Mouse (Mus musculus) heart, embryonic 15.5 days (tissue): Measurements from ENCODE around the gene Pde4b. TPM values are rescaled to one million over a fixed set of nuclear protein-coding genes. Genes with fewer than 3 reads are reported as not detected.
"Not testable (repeated sequence)": the region's sequence is repeated elsewhere in the genome, so short reads cannot be mapped to it uniquely, and the experiment has no call there.

Experiments
- ATAC-seq: fragments of 200-750 bp; cut with Nextera tagmentation; replicated peaks from 2 replicates; pipeline ENCODE4 v1.8.0; 2017; ENCODE audit warnings: low read depth, moderate TSS enrichment; ENCODE audit not compliant: insufficient number of reproducible peaks, insufficient read depth, low FRiP score
- H3K27ac ChIP-seq: fragments of 300-500 bp; sonication (generic); 2 replicates; pipeline ENCODE4 v1.5.1; 2015; ENCODE audit warnings: mild to moderate bottlenecking, inconsistent platforms
- H3K27me3 ChIP-seq: fragments of 300-500 bp; sonication (generic); 2 replicates; pipeline ENCODE4 v1.6.1; 2015; ENCODE audit warnings: inconsistent platforms
- H3K36me3 ChIP-seq: fragments of 300-500 bp; sonication (generic); 2 replicates; pipeline ENCODE4 v1.6.1; 2015; ENCODE audit warnings: mild to moderate bottlenecking, inconsistent platforms
- H3K4me1 ChIP-seq: fragments of 300-500 bp; sonication (generic); replicated peaks from 2 replicates; pipeline ENCODE4 v1.6.1; 2015; ENCODE audit warnings: inconsistent platforms
- H3K4me2 ChIP-seq: fragments of 300-500 bp; sonication (generic); 2 replicates; pipeline ENCODE4 v1.6.1; 2015; ENCODE audit warnings: inconsistent platforms, mild to moderate bottlenecking, moderate library complexity
- H3K4me3 ChIP-seq: fragments of 300-500 bp; sonication (generic); 2 replicates; pipeline ENCODE4 v1.5.1; 2015; ENCODE audit warnings: mild to moderate bottlenecking, inconsistent platforms
- H3K9ac ChIP-seq: fragments of 300-500 bp; sonication (generic); 2 replicates; pipeline ENCODE4 v1.6.1; 2015; ENCODE audit warnings: mild to moderate bottlenecking, inconsistent platforms
- H3K9me3 ChIP-seq: fragments of 300-500 bp; sonication (generic); replicated peaks from 2 replicates; pipeline ENCODE4 v1.6.1; 2016; ENCODE audit warnings: inconsistent platforms
- WGBS: fragments of 180-500 bp; shearing (Covaris S2); methylation state at CpG from one replicate; pipeline ENCODE4 v1.1.7; 2015; ENCODE audit warnings: mixed read lengths; 5-methylcytosine and 5-hydroxymethylcytosine counted together
- polyA plus RNA-seq: library from polyadenylated mRNA; unstranded; fragments of >200 nt; fragmentation: Nextera tagmentation; extraction: Ambion mirVana; gene quantifications from 2 replicates; pipeline ENCODE4 v1.2.1, GENCODE M21; 2015

The Pde4b gene
- 24.6 and 27.4 TPM in 2 replicates for polyA plus RNA-seq

DNA sequence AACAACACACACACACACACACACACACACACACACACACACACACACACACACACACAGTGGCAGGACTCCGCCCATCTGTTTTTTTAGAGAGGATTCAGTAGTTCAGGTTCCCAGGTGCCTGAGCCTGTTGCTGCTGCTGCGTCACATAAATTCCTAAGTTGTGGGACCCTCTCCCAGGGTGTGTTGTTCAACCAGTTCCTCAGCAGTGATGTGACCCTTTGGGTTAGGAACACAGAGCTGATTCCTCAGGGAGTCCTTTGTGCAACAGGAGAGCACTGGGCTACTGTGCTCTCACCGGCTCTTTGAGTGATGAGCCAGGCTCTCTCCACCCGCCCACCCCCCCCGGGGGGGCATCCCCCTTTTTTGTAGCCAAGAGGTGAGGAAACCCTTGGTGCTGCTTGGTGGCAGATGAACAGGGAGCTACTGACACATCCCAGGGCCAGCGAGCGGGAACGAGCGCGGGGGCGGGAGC is at the start of gene Pde4b:
Gene Pde4b (plus strand): TSS at position 453 of the 475 bp plus-strand sequence.
- H3K27me3 ChIP-seq: peaks cover 34% of the 10 kb centered on the region
- no peaks in the 10 kb centered on the region for H3K36me3 ChIP-seq
- 10% methylated on average over 11 of the region's 11 CpGs for WGBS
- no peak within 1 kb of the TSS for H3K27ac ChIP-seq
- H3K4me1 ChIP-seq: peaks cover 14% of the 10 kb centered on the region
- peak within 1 kb of the TSS; percentile 60 for H3K4me3 ChIP-seq
- H3K9ac ChIP-seq: peak within 1 kb of the TSS; percentile 58
- H3K9me3 ChIP-seq: no peaks in the 10 kb centered on the region
- peak within 1 kb of the TSS; percentile 98 for H3K4me2 ChIP-seq
- ATAC-seq: no peak

DNA sequence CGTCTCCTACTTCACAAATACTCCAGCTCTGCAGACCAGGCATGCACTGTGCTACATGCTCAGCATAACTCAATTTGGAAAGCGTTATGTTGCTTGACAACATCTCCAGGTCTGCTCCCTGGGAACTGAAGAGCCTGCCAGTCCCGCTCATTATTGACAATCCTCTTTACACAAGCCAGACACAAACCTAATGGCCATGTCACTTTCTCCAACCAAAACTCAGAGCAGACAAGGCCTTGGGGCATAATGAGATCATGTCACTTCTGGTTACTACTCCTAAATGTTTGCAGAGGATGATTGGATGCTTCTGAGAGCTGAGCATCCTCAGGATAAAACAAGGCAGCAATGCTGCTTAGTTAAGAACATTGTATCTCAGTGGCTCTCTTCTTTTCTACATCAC is 47.2 kb upstream of the Pde4b start:
- no peak overlapping the region for H3K4me2 ChIP-seq
- no peak overlapping the region for H3K4me3 ChIP-seq
- no peaks in the 10 kb centered on the region for H3K9me3 ChIP-seq
- no peaks in the 10 kb centered on the region for H3K27me3 ChIP-seq
- no peak overlapping the region for H3K9ac ChIP-seq
- no peak overlapping the region for H3K27ac ChIP-seq
- WGBS: 53% methylated on average over 3 of the region's 3 CpGs
- H3K4me1 ChIP-seq: no peaks in the 10 kb centered on the region
- H3K36me3 ChIP-seq: no peaks in the 10 kb centered on the region
- no peak; the same call in 1 of the 2 replicates for ATAC-seq

DNA sequence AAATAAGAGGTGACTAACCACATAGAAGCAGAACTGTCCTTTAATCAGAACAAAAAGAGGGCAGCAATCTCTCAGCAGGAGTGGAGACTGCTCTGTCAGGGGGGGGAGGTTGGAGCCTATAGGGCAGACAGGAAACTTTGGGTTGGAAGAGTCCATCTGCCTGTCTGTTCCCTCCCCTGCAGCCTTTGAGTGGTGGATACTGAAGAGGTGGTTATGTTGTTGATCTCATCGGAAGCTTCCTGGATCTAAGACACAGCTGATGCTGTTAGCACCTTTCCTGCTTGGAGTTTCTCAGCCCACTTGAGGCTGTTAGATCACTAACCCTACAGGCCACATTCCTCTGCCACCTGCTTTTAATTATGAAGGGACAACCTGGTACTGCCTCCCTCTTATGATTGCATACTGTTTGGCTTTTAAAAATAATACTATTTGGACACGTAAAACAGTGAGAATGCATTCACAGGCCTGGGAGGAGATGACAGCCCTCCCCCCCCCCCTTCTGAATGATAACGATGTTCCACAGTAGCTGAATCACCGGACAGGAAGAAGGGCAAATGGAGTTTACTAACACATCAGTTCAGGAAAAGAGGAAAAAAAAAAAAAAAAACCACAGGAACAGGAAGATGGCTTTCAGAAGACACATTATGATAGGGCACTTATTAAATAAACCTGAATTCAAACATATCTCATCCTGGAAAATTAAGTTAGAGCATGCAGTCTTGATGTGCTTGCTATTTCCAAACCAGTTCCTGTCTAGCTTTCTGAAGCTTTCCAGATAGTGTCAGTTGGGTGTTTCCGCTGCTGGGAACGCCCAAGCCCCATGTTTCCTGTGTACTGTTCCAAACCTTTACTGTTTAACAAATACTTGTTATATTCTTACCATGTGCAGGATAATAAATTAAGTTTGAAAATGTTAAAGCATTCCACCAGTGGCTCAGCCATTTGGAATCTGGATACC is 41.9 kb upstream of the Pde4b start:
- Histone ChIP-seq H3K9ac (no peak overlapping the region), H3K4me2 (no peak overlapping the region), H3K27me3 (no peaks in the 10 kb centered on the region), H3K36me3 (no peaks in the 10 kb centered on the region), H3K27ac (peak overlapping the region; percentile 36; the same call in 1 of the 2 replicates), H3K4me1 (no peaks in the 10 kb centered on the region), H3K9me3 (no peaks in the 10 kb centered on the region), H3K4me3 (no peak overlapping the region)
- WGBS: 33% methylated on average over 6 of the region's 6 CpGs
- ATAC-seq: peak; percentile 50; the same call in 1 of the 2 replicates

- not testable (repeated sequence) for H3K9me3 ChIP-seq, H3K9ac ChIP-seq, H3K4me1 ChIP-seq, H3K4me3 ChIP-seq, H3K27ac ChIP-seq, H3K27me3 ChIP-seq, H3K36me3 ChIP-seq, H3K4me2 ChIP-seq, ATAC-seq
- 93% methylated on average over 14 of the region's 14 CpGs for WGBS
These were observed 38.0 kb upstream of the Pde4b start for GRCm38 (mm10) chr4:102049368-102049767.

DNA sequence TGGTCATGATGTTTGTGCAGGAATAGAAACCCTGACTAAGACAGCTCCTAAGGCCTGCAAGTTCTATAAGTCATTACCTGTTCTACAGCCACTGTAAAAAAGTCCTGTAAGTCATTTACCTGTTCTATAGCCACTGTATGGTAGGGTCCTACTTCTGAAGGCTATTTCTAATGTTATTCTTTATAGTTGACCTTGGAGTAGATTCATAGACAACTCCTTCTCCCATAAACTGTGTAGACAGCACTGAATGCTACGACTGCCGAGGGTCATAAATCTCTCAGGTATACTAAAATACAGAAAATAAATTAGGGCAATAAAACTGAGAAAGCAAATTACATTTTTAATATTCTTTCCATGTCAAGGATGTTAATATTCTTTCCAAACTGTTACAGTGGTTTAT is 26.0 kb upstream of the Pde4b start:
- no peaks in the 10 kb centered on the region for H3K36me3 ChIP-seq
- H3K27ac ChIP-seq: no peak overlapping the region
- no peaks in the 10 kb centered on the region for H3K27me3 ChIP-seq
- H3K4me1 ChIP-seq: no peaks in the 10 kb centered on the region
- WGBS: 79% methylated on average over 2 of the region's 2 CpGs
- no peak for ATAC-seq
- H3K4me2 ChIP-seq: no peak overlapping the region
- no peak overlapping the region for H3K9ac ChIP-seq
- no peak overlapping the region for H3K4me3 ChIP-seq
- H3K9me3 ChIP-seq: no peaks in the 10 kb centered on the region

GRCm38 (mm10) chr4:102069314-102069713 is 18.0 kb upstream of the Pde4b start:
- Histone ChIP-seq H3K4me1 (no peaks in the 10 kb centered on the region), H3K27me3 (no peaks in the 10 kb centered on the region)
- WGBS: 89% methylated on average over 2 of the region's 2 CpGs

DNA sequence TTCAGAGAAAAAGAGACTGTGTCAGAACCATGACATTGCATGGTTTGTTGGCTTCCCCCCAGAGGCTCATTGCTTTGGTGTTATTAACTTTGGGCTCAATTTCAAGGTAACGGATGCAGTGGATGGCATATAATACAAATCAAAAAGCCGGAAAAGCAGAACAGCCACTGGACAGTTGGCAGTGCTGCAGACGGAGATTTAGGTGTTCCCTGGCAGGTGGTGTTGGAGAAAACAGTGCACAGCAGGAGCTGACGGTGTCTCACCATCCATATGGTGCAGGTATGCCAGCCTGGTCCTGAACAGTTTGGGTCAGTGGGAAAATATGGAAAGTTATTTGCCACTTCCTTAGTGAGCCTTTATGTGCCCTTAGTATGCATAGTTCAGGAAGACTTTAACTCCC is 1.0 kb upstream of the Pde4b start:
- H3K4me2 ChIP-seq: no peak overlapping the region
- peaks cover 14% of the 10 kb centered on the region for H3K4me1 ChIP-seq
- no peak overlapping the region for H3K9ac ChIP-seq
- H3K27ac ChIP-seq: no peak overlapping the region
- H3K36me3 ChIP-seq: no peaks in the 10 kb centered on the region
- WGBS: 80% methylated on average over 4 of the region's 4 CpGs
- H3K9me3 ChIP-seq: no peaks in the 10 kb centered on the region
- H3K4me3 ChIP-seq: no peak overlapping the region
- no peak for ATAC-seq
- peaks cover 34% of the 10 kb centered on the region for H3K27me3 ChIP-seq

More at GRCm38 (mm10) chr4:102069314-102069713, 18.0 kb upstream of the Pde4b start:
- Histone ChIP-seq H3K36me3 (no peaks in the 10 kb centered on the region), H3K9ac (no peak overlapping the region), H3K27ac (no peak overlapping the region), H3K4me2 (no peak overlapping the region), H3K4me3 (no peak overlapping the region), H3K9me3 (no peaks in the 10 kb centered on the region)
- ATAC-seq: no peak

DNA sequence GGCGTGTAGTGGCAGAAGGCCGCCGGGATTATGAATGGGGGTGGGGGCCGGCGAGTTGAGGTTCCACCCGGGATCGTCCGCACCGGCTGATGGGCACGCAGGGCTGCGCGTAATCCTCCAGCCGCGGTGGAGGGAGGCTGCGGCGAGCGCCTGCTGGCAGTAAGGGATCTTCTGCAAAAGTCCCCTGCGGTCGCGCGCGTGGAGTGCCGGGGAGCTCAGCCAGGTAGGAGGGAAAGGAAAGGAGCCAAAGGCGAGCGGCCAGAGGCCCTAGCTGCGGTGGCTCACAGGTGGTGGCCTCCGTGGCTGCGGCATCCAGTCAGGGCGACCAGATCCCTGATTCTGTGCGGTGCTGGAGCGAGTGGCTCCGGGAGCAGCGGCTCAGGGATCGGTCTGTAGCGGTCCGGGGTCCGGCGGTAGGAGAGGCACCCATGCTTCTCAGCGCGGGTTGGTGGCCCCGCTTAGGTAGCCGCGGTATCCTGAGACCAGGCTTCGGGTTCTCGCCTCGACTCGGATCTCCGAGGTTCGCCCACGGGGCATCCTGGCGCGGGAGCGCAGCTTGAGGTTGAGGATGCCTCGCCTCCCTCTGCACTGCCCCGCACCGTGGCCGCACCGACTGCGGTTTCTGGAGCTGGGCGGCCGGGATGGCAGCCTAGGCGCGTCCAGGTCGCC is 357 bp downstream of the Pde4b start:
- no peak; the same call in 1 of the 2 replicates for ATAC-seq
- Histone ChIP-seq H3K9me3 (no peaks in the 10 kb centered on the region), H3K4me2 (peak overlapping the region; percentile 98), H3K4me1 (peaks cover 14% of the 10 kb centered on the region), H3K4me3 (peak overlapping the region; percentile 60), H3K9ac (peak overlapping the region; percentile 58), H3K27me3 (peaks cover 34% of the 10 kb centered on the region), H3K27ac (no peak overlapping the region), H3K36me3 (no peaks in the 10 kb centered on the region)
- under 1% methylated on average over 64 of the region's 64 CpGs for WGBS

- Histone ChIP-seq H3K4me2 (peak overlapping the region; percentile 98), H3K4me3 (peak overlapping the region; percentile 60), H3K4me1 (peaks cover 14% of the 10 kb centered on the region), H3K27ac (no peak overlapping the region), H3K27me3 (peaks cover 34% of the 10 kb centered on the region), H3K36me3 (no peaks in the 10 kb centered on the region), H3K9ac (peak overlapping the region; percentile 58), H3K9me3 (no peaks in the 10 kb centered on the region)
- ATAC-seq: no peak
- 25% methylated on average over 15 of the region's 15 CpGs for WGBS
These were observed 1.0 kb downstream of the Pde4b start for GRCm38 (mm10) chr4:102088235-102088867.

DNA sequence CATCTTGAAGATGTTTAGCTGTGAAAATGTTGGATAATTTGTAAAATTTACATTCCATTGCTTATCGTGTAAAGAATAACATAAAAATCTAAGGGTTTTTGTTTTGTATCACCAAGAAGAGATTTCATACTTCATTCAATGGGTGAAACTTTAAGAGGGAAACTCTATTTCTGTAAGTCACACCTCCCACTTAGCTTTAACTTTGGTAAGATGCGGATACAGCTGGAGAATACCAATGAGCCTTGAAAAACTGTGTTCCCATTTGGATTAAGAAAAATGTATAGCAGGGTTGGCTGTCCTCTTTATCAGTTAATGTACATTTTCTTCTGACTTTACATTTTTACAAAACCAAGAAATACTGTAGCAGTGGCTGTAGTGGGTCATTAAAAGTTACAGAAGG is 8.5 kb downstream of the Pde4b start:
- Histone ChIP-seq H3K9ac (no peak overlapping the region), H3K4me3 (no peak overlapping the region), H3K9me3 (no peaks in the 10 kb centered on the region), H3K27ac (no peak overlapping the region), H3K4me2 (no peak overlapping the region), H3K4me1 (no peaks in the 10 kb centered on the region), H3K27me3 (no peaks in the 10 kb centered on the region; the same call in 1 of the 2 replicates), H3K36me3 (no peaks in the 10 kb centered on the region)
- no peak for ATAC-seq
- WGBS: 85% methylated on average over 2 of the region's 2 CpGs

GRCm38 (mm10) chr4:102102241-102102640 is 14.9 kb downstream of the Pde4b start:
- ATAC-seq: no peak
- Histone ChIP-seq H3K36me3 (no peaks in the 10 kb centered on the region), H3K4me2 (no peak overlapping the region), H3K27me3 (no peaks in the 10 kb centered on the region), H3K27ac (no peak overlapping the region), H3K4me1 (no peaks in the 10 kb centered on the region), H3K9me3 (no peaks in the 10 kb centered on the region), H3K9ac (no peak overlapping the region), H3K4me3 (no peak overlapping the region)
- WGBS: 45% methylated on average over 4 of the region's 4 CpGs
